Mouse (Mus musculus) A20 (cell line): ENCODE results near the gene Otud7b.
A peak's percentile ranks its signal among the peaks of the same experiment; 100 is the strongest.
"Not testable (repeated sequence)": the region's sequence is repeated elsewhere in the genome, so short reads cannot be mapped to it uniquely, and the experiment has no call there.

Experiments used
- DNase-seq: peaks from one replicate; pipeline ENCODE4 v3.0.0-alpha.2; 2011; ENCODE audit warnings: low read depth, low spot score

Otud7b gene

DNA sequence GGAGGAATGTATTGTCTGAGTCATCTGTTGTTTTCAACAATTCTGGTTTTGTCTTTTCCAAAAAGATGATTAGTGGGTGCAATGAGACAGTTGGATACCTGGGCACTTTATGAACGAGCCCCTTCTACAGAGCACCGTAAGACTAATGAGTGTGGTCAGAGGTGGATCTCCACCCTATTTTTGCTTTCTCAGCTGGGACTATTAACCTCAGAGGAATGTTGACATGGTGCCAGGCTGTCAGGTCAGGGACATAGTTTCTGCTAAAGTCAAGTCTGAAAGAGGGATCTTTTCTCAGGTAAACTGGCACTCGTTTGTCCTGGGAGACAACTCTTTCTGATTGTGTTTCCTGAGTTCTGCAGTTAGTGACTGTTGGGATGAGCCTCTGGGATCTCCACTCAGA is 30.7 kb downstream of the Otud7b start:
- DNase-seq = no peak

DNA sequence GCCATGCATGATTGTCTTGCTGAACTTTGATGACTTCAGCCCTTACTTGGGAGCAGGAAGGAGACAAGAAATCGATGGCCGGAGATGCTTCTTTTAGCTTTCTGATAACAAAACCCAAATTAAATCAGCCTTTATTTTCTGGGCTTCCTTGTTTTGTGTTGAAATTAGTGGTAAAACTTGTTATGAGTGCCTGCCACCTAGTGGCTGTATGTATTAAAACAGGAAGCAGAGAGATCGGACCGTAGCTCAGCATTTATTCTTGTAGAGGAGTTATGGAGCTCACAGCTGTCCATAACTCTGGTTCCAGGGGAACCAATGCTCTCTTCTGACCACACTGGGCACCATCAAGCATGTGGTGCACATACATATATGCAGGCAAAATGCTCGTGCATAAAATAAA is 43.6 kb downstream of the Otud7b start:
- peak; percentile 80 for DNase-seq

DNA sequence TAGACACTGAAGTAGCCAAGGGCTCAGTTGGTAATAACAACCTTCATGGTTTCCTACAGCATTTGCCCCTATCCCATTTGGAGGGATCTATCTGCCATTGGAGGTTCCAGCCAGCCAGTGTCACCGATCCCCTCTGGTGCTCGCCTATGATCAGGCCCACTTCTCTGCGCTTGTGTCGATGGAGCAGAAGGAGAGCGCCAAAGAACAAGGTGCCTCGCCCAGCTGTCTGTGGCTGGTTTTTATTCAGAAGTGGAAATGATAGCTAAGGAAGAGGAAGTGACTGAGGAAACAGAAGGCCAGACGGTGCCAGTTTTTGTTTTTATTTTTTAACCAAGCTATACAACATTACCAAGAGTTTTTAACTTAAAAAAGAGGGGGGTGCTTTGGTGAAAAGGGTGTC is 47.5 kb downstream of the Otud7b start:
- peak; percentile 59 for DNase-seq

DNA sequence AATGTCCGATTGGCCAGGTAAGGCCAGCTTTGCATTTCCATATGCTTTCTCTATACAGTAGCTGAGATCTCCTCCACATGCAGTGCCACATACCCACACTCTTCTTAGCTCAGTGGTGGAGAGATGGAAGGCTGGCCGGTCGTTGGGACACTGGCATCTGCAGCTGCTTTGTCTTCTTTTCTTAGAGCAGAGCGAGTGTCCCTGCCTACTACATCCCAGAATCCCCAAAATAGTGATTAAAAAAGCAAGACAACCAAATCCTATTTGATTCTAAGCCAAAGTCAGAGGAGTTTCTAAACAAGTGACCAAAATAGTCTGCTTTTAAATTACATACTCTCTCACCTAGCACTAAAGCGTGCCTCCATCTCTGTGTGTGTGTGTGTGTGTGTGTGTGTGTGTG is 48.3 kb downstream of the Otud7b start:
- no peak for DNase-seq

DNA sequence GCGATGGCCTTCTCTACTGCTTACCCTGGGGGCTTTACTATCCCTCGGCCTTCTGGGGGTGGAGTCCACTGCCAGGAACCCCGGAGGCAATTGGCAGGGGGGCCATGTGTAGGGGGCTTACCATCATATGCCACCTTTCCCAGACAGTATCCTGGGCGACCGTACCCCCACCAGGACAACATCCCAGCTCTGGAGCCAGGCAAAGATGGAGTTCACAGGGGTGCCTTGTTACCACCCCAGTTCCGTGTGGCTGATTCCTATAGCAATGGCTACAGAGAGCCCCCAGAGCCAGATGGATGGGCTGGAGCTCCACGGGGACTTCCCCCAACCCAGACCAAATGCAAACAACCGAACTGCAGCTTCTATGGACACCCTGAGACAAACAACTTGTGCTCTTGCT is 51.2 kb downstream of the Otud7b start:
- no peak for DNase-seq

DNA sequence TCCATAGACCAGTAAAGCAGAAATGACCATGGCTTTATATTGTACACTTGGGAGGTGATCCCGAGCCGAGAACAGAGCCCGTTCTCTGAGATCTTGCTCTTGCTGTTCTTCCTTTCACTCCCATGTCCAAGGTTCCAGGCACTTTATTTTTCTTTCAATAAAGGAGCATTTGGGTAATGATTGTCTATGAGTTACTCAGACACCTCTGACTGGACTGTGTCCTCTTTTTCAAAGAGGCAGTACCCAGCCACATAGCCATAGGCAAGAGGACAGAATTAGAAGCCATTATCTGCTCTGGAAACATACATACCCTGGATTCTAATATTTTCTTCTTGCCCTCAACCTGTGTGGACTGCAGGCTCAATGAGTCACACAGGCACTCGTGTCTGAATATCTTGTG is 55.5 kb downstream of the Otud7b start:
- DNase-seq = no peak

DNA sequence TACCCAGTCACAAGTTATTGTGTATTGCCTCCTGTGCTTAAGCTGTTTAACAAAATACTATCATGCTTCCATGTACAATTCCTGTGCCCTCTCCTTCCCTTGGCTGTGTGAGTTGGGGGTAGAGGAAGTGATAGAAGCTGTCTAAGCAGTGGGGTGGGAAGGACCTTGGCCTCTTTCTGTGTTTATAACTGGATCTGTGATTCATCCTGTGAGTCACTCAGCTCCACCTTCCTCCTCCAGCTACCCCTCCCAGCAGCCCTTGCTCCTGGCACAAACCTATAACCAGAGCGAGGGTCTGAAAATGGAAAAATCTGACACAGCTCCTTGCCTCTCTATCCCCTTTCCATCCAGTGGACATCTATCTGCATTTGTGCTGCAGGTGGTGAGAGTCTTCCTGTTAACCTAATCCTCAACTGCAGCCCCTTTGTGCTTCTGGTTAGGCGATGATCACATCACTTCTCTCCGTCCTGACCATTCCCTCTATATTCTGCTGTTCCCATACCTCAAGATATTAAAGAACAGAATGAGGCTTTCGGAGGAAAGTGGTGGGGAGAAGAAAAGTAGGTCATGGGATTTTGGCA is 56.0 kb downstream of the Otud7b start:
- DNase-seq = no peak

DNA sequence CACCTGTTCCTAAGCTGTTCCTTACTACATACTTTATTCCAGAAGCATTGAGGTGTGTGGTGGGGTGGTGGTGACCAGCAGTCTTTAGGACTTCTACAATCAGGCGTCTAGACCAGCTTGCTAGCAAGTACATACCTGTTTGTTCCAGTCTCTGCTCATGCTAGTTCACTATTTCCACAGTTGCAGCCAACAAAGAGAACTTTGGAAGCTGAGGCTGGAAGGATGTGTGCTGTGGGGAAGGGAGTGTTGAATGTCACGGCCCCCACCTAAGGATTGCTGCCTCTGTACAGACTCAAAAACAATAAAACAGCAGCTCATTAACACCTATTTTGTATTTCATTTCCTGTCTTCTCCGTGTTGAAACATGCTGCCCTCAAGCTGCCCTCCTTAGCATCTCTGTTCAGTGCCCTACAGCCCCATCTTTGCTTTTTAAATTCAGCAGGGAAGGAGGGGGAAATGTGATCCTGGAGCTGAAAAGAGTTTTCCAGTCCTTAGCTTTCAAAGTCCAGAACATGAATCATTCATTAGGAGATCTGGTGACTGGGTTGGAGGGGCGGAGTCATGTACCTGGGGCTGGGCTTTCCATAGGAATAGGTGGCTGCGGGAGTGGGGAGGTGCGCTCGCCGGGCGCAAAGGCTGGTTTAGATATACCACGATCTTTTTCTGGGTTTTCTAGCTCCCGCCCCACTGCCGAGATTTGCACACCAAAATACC is 56.6 kb downstream of the Otud7b start:
- no peak for DNase-seq

DNA sequence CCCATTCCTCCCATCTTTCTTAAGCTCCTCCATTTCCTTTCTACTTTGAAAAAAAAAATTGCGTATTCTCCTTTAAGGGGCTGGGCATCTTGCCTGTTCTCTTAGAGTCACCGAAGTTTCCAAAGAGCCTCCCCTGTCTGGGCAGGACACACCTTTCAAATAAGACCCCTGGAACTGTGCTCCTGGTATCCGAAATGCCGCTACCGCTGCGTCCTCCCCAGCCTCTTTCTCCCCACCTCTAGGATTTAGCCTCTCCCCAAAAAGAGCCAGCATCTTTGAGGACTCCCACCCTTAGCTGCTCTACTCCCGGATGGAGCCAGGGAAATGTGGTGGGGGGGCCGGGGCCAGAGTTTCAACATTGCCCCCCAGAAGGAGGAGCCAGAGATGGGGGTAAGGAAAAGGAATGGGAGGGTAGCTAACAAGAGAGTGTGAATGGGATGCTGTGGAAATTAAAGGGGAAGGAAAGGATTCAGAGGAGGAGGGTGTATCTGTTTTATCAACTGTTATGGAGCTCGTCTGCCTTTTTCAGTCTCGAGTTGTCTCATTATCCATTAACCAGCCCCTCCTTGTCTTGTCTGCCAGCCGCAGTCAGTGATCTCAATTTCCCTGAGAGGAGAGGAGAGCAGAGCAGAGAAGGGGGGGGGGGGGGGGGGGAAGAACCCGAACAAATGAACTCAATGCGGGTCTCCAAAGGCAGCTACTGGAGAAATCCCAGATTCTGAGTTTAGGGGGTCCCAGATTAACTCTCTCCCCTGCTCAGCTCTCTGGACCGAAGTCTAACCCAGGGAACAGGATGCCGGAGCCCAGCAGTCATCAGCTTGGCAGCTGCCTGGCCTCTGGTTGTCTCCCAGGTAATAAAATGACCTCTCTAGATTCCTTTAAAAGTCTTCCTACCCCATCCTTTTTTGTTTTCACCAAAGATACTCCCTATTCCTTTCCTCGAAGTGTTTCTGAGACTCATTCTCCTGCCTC is 57.8 kb downstream of the Otud7b start, which contains the start of gene Mtmr11:
Gene Mtmr11, plus strand, starts transcription at position 136 of the 972 bp plus-strand sequence.
- no peak for DNase-seq

DNA sequence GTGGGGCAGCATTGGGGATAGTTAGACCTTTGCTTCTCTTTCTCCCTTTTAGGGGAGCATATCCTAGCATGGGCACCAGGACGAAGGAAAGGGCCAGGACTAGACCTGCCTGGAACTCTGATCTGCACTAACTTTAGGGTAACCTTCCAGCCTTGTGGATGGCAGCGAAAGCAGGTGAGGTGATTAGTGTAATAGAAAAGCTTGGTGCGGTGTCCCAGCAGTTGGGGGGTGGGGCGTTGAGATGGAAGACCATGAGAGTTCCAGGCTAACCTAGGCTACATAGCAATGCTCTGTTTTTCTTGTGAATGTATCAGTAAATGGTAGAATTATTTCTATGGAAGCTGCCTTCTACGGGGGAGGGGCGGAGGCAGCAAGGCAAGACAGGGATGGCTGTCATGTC is 58.7 kb downstream of the Otud7b start:
- DNase-seq = no peak

DNA sequence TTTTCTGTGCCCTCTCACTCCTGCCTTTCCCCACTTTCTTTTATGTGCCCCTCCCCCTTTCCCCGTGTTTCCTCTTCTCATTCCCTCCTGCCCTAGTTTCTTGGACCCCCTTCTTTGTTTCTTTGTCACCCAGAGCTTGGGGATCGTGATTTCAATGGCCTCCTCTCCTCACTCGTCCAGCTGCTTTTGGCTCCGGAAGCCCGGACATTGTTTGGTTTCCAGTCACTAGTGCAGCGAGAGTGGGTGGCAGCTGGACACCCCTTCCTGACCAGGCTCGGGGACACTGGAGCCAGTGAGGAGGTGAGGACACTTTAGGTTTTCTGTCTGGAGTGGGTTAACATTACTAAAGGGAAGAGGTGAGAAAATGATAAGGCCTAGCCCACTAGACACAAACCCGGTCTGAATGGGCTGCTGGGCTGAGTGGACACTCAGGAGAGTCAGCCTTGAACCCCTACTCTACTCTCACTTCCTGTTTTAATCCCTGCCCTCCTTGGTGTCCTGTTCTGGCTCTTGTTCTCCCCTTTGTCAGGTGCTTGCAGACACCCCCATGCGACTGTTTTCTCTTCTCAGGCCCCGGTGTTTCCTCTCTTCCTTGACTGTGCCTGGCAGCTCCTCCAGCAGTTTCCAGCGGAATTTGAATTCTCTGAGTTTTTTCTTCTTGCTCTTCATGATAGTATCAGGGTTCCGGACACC is 64.3 kb downstream of the Otud7b start:
- no peak for DNase-seq

DNA sequence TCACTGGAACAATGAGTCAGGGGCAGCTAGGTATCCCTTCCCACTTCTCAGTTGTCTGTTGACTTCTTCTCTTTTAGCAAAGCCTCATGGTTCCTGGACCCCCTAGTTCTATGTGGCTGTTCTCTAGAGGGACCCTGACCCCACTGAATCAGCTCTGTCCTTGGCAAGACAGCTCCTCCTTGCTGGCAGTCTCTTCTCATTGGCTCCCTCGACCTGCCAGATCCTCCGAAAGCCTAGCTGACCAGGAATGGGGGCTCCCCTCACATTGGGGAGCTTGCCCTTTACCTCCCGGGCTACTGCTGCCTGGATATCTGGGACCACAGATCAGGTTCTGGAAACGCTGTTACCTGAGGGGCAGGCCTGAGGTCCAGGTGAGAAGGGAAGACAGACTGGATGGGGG is 65.9 kb downstream of the Otud7b start:
- no peak for DNase-seq

DNA sequence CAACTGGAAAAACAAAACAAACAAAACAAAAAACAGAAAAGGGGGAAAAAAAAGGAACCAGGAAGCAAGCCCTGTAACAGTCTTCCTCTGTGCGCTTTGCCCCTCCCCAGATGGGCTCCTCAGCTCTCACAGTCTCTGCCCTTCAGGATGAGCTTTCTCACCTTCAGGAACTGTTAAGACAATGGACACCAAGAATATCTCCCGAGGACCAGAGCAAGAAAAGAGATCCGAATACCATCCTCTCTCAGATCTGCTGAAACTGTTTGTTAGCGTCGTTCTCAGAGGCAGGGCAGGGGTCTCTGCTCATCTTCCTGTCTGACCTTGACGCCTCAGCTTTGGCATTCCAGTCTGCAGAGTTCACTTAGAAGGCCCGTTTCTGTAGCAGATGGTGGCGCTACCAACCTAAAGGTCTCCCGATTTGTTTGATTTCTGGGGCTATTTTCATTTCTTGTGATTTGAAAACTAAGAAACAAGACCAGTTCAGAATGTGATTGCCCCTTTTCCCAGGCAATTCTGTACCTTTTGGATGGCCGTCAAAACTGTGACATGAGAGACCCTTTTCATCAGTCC is 66.7 kb downstream of the Otud7b start:
- DNase-seq = peak; percentile 46

DNA sequence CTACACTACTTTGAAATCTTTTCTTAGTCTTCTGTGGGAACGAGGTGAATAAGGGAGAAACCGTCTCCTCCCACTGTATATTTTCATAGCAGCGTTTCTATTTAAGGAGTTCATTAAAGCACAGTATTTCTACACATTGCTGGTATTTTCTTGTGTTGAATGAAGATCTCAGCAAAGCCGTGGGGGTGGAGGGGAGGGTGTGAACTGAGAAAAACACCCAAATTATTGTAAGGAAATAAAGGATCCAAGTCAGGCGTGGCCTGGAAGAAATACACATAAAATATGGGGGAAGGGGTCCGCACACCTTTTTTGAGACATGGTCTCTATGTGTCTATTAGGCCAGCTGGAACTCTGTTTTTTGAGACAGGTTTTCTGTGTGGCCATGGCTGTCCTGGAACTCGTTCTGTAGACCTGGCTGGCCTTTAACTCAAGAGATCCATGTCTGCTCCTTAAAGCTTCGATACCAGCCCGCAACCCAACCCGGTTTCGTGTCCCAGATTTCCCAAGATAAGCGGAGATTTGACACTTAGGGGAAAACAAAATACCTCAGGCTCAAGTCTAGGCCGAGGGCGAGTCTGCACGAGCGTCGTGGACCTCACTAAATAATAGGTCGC is 67.4 kb downstream of the Otud7b start:
- no peak for DNase-seq

DNA sequence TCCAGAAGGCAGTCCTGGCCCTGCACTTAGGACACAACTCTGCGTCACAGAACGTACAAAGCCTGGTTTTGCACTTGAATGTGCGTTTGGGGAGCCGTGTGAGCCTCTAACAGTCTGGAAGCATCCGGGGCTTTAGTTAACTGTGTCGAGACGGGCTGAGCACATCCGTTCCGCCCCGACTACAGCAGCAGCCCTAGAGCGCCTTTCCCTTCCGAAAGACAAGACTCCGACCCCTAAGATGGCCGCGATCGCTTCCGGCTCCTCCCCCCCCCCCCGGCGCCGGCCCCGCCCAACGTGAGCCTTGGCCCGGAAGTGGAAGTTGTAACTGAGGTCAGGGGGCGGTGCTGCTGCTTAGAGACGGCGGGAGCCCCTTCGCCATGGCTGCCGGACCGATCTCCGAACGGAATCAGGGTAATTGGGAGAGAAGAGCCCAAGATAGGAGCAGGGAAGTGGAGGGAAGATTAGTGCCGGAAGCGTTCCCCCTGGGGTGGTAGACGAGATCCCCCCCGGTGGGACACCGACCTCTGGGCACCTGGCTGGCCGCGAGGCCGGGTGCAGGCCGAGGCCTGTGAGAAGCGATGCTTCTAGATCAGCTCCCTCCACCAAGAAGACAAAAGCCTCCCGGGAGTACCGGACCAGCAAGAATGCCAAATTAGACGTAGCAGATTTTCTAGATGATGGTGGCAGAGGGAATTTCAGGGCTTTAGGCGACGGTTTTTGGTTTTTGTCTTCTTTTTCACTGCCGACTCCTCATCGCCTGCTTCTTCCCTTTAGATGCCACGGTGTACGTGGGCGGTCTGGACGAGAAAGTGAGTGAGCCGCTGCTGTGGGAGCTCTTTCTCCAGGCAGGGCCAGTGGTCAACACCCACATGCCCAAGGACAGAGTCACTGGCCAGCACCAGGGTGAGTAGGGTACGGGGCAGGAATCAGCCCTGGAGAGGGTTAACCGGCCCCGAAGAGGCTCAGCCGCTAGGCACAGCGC is 68.2 kb downstream of the Otud7b start, which contains the start of gene Sf3b4:
Gene Sf3b4, plus strand, starts transcription at position 136 of the 982 bp plus-strand sequence.
- peak; percentile 94 for DNase-seq

DNA sequence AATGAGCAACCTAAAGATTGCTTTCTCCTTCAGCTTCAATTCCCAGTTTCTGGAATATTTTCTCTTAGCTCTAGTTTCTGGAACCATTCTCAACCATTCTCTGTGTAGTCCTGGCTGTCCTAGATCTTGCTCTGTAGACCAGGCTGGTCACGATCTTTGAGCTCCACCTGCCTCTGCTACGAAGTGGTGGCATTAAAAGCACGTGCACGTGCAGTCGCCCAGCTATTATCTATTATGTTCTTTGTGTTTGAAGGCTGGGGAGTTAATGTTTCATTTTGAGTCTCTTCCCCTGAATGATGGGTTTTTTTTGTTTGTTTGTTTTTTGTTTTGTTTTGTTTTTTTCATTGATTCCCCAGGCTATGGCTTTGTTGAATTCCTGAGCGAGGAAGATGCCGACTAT is 68.9 kb downstream of the Otud7b start:
- DNase-seq = peak; percentile 18

DNA sequence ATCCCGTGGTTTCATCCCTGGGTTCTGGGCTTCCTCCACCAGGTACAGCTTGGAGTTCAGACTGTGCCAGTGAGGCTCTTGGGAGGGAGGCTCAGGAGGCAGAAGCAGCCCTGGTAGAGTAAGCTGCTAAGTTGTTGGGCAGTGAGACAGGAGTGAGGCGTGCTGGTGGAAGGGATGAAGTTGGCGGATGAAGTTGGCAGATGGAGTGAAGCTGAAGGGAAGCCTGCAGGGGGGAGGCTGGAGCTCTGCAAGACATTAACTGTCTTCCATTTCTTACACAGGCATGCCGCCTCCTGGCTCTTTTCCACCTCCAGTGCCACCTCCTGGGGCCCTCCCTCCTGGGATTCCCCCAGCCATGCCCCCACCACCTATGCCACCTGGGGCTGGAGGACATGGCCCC is 69.7 kb downstream of the Otud7b start:
- not testable (repeated sequence) for DNase-seq

DNA sequence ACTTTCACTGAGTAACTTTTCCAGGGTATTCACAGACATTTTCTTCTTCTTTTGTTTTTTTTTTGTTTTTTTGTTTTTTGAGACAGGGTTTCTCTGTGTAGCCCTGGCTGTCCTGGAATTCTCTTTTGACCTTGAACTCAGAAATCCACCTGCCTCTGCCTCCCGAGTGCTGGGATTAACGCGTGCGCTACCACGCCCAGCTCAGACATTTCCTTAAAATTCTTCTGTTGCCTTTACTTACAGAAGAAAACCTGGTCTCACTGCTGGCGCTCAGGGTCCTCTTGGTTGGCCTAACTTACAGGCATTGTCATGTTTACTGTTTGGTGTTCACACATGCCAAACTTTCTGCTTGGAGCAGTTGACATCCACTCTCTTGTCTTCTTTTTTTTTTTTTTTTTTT is 70.9 kb downstream of the Otud7b start:
- DNase-seq = no peak

DNA sequence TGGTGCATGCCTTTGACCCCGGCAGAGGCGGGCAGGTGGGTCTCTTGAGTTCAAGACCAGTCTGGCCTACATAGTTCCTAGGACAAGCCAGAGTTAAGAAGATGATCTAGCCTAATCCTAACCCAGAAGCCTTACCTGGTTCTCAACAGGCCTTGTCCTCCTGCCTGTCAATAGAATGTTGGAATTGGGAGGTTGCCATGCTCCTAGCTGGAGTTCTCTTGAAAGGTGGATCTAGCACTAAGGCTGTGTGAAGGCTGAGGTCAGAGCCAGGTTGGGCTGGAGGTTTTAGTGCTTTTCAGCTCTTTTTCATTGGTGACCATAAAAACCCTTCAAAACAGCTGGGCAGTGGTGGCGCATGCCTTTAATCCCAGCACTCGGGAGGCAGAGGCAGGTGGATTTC is 74.1 kb downstream of the Otud7b start:
- DNase-seq = no peak

DNA sequence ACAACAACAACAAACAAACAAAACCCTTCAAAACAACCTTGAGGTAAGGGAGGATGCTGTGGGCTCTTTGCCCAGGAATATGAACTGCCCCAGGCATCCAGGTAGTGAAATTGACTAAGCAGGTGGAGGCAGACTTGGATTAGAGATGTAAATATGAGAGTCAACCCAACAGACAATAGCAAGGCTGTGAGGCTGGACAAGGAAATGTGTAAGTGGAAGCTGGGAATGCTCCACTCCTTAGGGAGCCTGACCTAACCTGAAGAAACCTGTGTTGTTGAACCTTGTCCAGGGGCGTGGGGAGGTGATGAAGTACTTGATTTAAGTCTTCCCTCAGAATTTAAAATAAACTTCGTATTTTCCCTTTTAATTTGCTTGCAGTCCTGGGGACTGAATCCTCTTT is 74.6 kb downstream of the Otud7b start:
- DNase-seq = no peak
